In the genomic region with DNA sequence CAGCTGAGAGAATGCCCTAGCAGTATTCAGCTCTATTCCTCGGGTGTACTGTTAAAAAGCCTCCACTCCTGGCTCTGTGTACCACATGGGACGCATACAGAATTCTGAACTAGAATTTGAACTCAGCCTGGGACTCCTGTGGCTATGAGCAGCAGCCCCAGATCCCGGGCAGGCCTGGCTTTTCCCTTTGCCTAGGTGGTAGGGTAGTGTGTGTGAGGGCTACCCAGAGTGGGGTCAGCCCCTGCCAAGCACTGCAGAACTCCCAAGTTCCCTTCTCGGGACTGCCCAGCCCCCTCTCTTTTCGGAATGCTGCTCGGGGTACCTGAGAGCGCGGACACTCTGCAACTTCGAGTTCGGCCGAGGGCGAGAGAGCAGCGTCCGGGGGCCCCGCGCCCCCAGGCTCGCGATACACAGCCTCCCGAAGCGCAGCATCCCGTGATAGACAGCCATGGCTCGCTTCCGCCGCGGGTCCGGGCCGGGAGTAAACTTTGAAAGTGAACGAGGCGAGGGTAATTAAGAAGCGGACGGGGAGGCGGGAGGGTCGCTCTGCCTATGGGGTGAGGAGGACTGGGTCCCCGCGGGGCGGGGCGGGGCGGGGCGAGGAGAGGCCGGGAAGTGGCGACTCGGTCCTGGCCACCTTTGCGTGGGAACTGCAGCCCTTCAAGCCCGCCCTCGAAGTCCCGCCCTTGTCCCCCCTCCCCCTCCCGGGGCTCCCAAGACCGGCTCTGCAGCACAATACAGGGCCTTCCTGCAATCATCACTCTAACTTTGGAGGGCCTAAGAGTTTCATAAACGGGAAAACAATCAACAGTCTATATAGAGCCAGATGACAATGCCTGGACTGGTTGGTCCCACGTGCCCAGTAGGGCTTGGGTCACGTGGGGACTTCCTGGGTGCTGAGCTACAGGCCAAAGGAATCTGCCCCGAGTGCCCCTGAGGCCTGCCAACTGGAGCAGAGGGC, we compare ENCODE assay signal across 8 mouse cellular contexts. TPM values are rescaled to one million over a fixed set of nuclear protein-coding genes. Genes with fewer than 3 reads are reported as not detected.
DNase-seq lines count a peak whose midpoint lies in the region; ATAC-seq and TF ChIP-seq lines count a peak whose summit lies in the region.

A gene (minus strand): TSS at position 551 of the 961 bp plus-strand sequence.

- peak within 1 kb of the TSS; percentile 54 for H3K9ac ChIP-seq in forebrain, embryonic 14.5 days (ENCODE audit: low read length)
- peak within 1 kb of the TSS; percentile 37; the same call in 1 of the 2 replicates for H3K9ac ChIP-seq in neural tube, embryonic 14.5 days (replicated peaks; ENCODE audit: low read depth, low read length)

- peak within 1 kb of the TSS; percentile 7; the same call in 1 of the 2 replicates for H3K27ac ChIP-seq in bone marrow, adult 2 months (ENCODE audit: control insufficient read depth, insufficient read depth, low read depth, low read length, poor library complexity)
- H3K27ac ChIP-seq in forebrain, embryonic 14.5 days (ENCODE audit: low read depth, low read length) = no peak within 1 kb of the TSS
- H3K27ac ChIP-seq in neural tube, embryonic 14.5 days (ENCODE audit: low read depth, low read length) = no peak within 1 kb of the TSS

- peak within 1 kb of the TSS; percentile 58 for H3K4me2 ChIP-seq in forebrain, embryonic 14.5 days (ENCODE audit: low read length)
- H3K4me2 ChIP-seq in neural tube, embryonic 14.5 days (ENCODE audit: low read depth, low read length) = peak within 1 kb of the TSS; percentile 59

- no peak; the same call in 1 of the 2 replicates for TF ChIP-seq POLR2A in bone marrow, adult 2 months (IDR thresholded peaks at IDR 0.05; ENCODE audit: borderline replicate concordance, control insufficient read depth, low read depth, low read length)

- H3K4me3 ChIP-seq in bone marrow, adult 2 months (replicated peaks; ENCODE audit: control insufficient read depth, low read depth, low read length) = peak within 1 kb of the TSS; percentile 59
- H3K4me3 ChIP-seq in forebrain, embryonic 14.5 days (ENCODE audit: low read depth, low read length) = peak within 1 kb of the TSS; percentile 38
- peak within 1 kb of the TSS; percentile 29 for H3K4me3 ChIP-seq in neural tube, embryonic 14.5 days (ENCODE audit: low read depth, low read length)

- no peaks in the 10 kb centered on the region for H3K36me3 ChIP-seq in forebrain, embryonic 14.5 days (ENCODE audit: control insufficient read depth, insufficient read depth, low read length)
- no peaks in the 10 kb centered on the region for H3K36me3 ChIP-seq in neural tube, embryonic 14.5 days (ENCODE audit: control insufficient read depth, insufficient read depth, low read length)

- H3K27me3 ChIP-seq in forebrain, embryonic 14.5 days (replicated peaks; ENCODE audit: control insufficient read depth, insufficient read depth, low read length) = no peaks in the 10 kb centered on the region
- H3K27me3 ChIP-seq in neural tube, embryonic 14.5 days (ENCODE audit: control insufficient read depth, insufficient read depth, low read length) = no peaks in the 10 kb centered on the region

- 4% methylated on average over 52 of the region's 52 CpGs for WGBS in bone marrow, adult 2 months
- WGBS in forebrain, embryonic 14.5 days = 2% methylated on average over 52 of the region's 52 CpGs
- 1% methylated on average over 45 of the region's 52 CpGs for WGBS in neural tube, embryonic 14.5 days

- ATAC-seq in forebrain, embryonic 14.5 days = peak; percentile 89
- ATAC-seq in neural tube, embryonic 14.5 days (ENCODE audit: low read depth) = peak; percentile 84

- H3K4me1 ChIP-seq in bone marrow, adult 2 months (ENCODE audit: control insufficient read depth, insufficient read depth, low read length) = peaks cover 1% of the 10 kb centered on the region; the same call in 1 of the 2 replicates
- H3K4me1 ChIP-seq in forebrain, embryonic 14.5 days (ENCODE audit: control insufficient read depth, insufficient read depth, low read length) = no peaks in the 10 kb centered on the region
- H3K4me1 ChIP-seq in neural tube, embryonic 14.5 days (ENCODE audit: control insufficient read depth, insufficient read depth, low read length) = 0 out of 2 replicates have a peak, but pooled peaks cover 2% of the 10 kb centered on the region

- peak; percentile 38 to 60 for DNase-seq in CD8-positive naive resting alpha-beta T cell, adult 2 months (ENCODE audit: low read depth in 2 of 2, low spot score in 2 of 2)
- DNase-seq in forebrain, embryonic 14.5 days (ENCODE audit: low spot score) = peak; percentile 67
- peak; percentile 88 for DNase-seq in heart, postnatal 4 days
- peak in 1 of 2 experiments; percentile 34 for DNase-seq in layer of hippocampus, adult 18-20 months (ENCODE audit: low spot score in 2 of 2)
- peak; percentile 89 to 91 for DNase-seq in lung, adult 18-20 months
- DNase-seq in thymus, adult 18-20 months = peak; percentile 56 to 71

- TF ChIP-seq CTCF in bone marrow, adult 2 months (IDR thresholded peaks at IDR 0.05; ENCODE audit: control insufficient read depth, insufficient read depth, low read length) = no peak

- no peaks in the 10 kb centered on the region for H3K9me3 ChIP-seq in forebrain, embryonic 14.5 days (replicated peaks; ENCODE audit: control insufficient read depth, low read length)
- no peaks in the 10 kb centered on the region for H3K9me3 ChIP-seq in neural tube, embryonic 14.5 days (ENCODE audit: control insufficient read depth, low read length)

RNA-seq across cellular contexts. Expression of the gene that starts here (rescaled TPM):
- 5.9 and 13.6 TPM in 2 replicates for polyA plus RNA-seq in bone marrow, adult 2 months (2011; ENCODE audit: insufficient read depth, insufficient read length, low replicate concordance, missing spikeins)
- 2.1 and 2.3 TPM in 2 replicates for polyA plus RNA-seq in forebrain, embryonic 14.5 days (2014; fragmentation: Nextera tagmentation; extraction: Ambion mirVana)
- 10 to 100 TPM; 29.8 to 30.4 TPM for total RNA-seq in heart, postnatal 4 days (2021)
- 10 to 100 TPM; 17.2 to 19.2 TPM for total RNA-seq in layer of hippocampus, adult 18-20 months (2021)
- polyA plus RNA-seq in neural tube, embryonic 14.5 days (2014; fragmentation: Nextera tagmentation; extraction: Ambion mirVana) = 2.0 and 2.2 TPM in 2 replicates
